Mouse (Mus musculus) liver, embryonic 15.5 days (tissue): ENCODE results near the gene Tspan15. TPM values are rescaled to one million over a fixed set of nuclear protein-coding genes. Genes with fewer than 3 reads are reported as not detected.
A peak's percentile ranks its signal among the peaks of the same experiment; 100 is the strongest.

Experiments
- ATAC-seq: fragments of 200-750 bp; cut with Nextera tagmentation; 2 replicates; pipeline ENCODE4 v1.8.0; 2017; ENCODE audit warnings: moderate number of reproducible peaks, mild to moderate bottlenecking, moderate library complexity; ENCODE audit not compliant: insufficient read depth
- H3K27ac ChIP-seq: fragments of 300-500 bp; sonication (generic); replicated peaks from 2 replicates; pipeline ENCODE4 v1.5.1; 2015; ENCODE audit warnings: mild to moderate bottlenecking, inconsistent platforms
- H3K27me3 ChIP-seq: fragments of 300-500 bp; sonication (generic); 2 replicates; pipeline ENCODE4 v1.6.1; 2015; ENCODE audit warnings: mild to moderate bottlenecking, inconsistent platforms
- H3K36me3 ChIP-seq: fragments of 300-500 bp; sonication (generic); replicated peaks from 2 replicates; pipeline ENCODE4 v1.6.1; 2015; ENCODE audit warnings: moderate library complexity, mild to moderate bottlenecking, inconsistent platforms
- H3K4me1 ChIP-seq: fragments of 300-500 bp; sonication (generic); replicated peaks from 2 replicates; pipeline ENCODE4 v1.6.1; 2015; ENCODE audit warnings: inconsistent platforms
- H3K4me2 ChIP-seq: fragments of 300-500 bp; sonication (generic); 2 replicates; pipeline ENCODE4 v1.6.1; 2015; ENCODE audit warnings: moderate library complexity, mild to moderate bottlenecking, inconsistent platforms
- H3K4me3 ChIP-seq: fragments of 300-500 bp; sonication (generic); replicated peaks from 2 replicates; pipeline ENCODE4 v1.5.1; 2015; ENCODE audit warnings: mild to moderate bottlenecking, inconsistent platforms
- H3K9ac ChIP-seq: fragments of 300-500 bp; sonication (generic); 2 replicates; pipeline ENCODE4 v1.6.1; 2015; ENCODE audit warnings: moderate library complexity, mild to moderate bottlenecking, inconsistent platforms
- H3K9me3 ChIP-seq: fragments of 300-500 bp; sonication (generic); replicated peaks from 2 replicates; pipeline ENCODE4 v1.6.1; 2016; ENCODE audit warnings: inconsistent platforms
- whole genome bisulfite sequencing: fragments of 180-500 bp; shearing (Covaris S2); methylation state at CpG from one replicate; pipeline ENCODE4 v1.1.7; 2015; ENCODE audit warnings: mixed read lengths; ENCODE audit not compliant: insufficient replicate concordance; 5-methylcytosine and 5-hydroxymethylcytosine counted together
- polyA plus RNA-seq: library from polyadenylated mRNA; unstranded; fragments of >200 nt; fragmentation: Nextera tagmentation; extraction: Ambion mirVana; gene quantifications from 2 replicates; pipeline ENCODE4 v1.2.1, GENCODE M21; 2015

Gene Tspan15
- polyA plus RNA-seq, 1 experiment from 2014 or later: 12.7 TPM

DNA sequence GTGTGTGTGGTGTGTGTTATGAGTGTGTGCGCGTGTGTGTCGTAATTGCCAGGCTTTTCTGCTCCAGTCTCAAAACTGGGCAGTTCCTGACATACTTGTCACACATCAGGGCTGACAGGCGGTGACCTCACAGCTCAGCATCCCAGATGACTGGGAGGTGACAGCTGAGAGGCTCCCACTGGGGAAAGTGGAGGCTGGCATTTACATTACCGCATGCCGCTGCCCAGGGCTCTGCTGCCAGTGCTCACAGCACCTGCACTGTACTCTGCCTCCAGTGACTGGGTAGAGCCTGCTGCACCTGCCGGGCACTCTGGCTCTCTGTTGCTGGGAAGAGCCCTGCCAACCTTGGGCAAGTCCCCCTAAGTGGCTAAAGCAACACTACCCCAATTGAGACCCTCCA is 40.2 kb downstream of the Tspan15 start:
- Histone ChIP-seq H3K9ac (no peak overlapping the region; the same call in 1 of the 2 replicates), H3K27ac (no peak overlapping the region), H3K36me3 (no peaks in the 10 kb centered on the region), H3K4me3 (no peak overlapping the region), H3K4me1 (peaks cover 33% of the 10 kb centered on the region), H3K27me3 (peaks cover 6% of the 10 kb centered on the region; the same call in 1 of the 2 replicates), H3K9me3 (no peaks in the 10 kb centered on the region), H3K4me2 (no peak overlapping the region)
- ATAC-seq: no peak
- WGBS: 85% methylated on average over 7 of the region's 7 CpGs

DNA sequence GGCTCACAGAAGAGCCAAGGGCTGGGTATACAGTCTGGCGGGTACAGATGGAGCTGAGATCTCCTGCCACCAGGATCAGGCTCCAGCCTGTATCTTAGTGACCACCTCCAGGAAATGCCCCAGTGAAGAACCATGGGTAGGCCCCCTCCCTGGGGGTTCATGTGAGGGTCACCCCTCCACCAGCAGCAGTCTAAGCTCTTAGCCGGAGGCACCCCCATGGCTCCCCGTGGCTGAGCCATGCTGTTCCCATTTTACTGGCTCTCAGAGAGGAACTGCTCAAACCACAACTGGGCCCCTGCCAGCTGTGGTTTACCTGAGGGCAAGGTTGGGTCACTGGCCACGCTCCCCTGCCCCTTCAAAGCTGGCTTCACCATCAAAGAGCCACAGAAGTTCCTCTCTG is 41.1 kb downstream of the Tspan15 start:
- Histone ChIP-seq H3K36me3 (no peaks in the 10 kb centered on the region), H3K9me3 (no peaks in the 10 kb centered on the region), H3K27ac (peak overlapping the region; percentile 38; the same call in 1 of the 2 replicates), H3K4me3 (no peak overlapping the region), H3K9ac (no peak overlapping the region), H3K27me3 (peaks cover 13% of the 10 kb centered on the region; the same call in 1 of the 2 replicates), H3K4me1 (peaks cover 33% of the 10 kb centered on the region), H3K4me2 (no peak overlapping the region)
- 44% methylated on average over 4 of the region's 4 CpGs for whole genome bisulfite sequencing
- ATAC-seq: 0 out of 2 replicates have a peak, but pooled peaks have one; percentile 21

DNA sequence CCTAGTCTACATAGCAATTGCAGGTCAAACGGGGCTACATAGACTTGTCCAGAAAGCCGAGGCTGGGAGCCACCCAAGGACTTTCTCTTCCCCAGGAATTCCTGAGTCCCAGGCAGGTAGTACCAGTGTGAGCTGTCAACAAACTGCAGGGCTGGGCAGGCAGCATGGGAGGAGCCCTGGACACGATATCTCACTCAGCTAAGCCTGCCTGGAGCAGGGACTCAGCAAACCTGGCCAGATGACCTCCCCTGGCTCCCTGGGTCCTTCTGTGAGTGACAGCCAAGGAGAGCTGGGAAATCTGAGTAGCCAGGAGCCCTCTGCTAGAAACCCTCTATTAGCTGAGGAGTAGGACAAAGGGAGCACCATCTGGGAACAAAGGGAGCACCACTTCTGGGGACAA is 41.7 kb downstream of the Tspan15 start:
- no peak; the same call in 1 of the 2 replicates for ATAC-seq
- no peaks in the 10 kb centered on the region for H3K9me3 ChIP-seq
- H3K4me2 ChIP-seq: no peak overlapping the region
- H3K27ac ChIP-seq: no peak overlapping the region
- peaks cover 33% of the 10 kb centered on the region for H3K4me1 ChIP-seq
- 40% methylated on average over 3 of the region's 3 CpGs for WGBS
- H3K4me3 ChIP-seq: no peak overlapping the region
- H3K36me3 ChIP-seq: no peaks in the 10 kb centered on the region
- no peak overlapping the region for H3K9ac ChIP-seq
- H3K27me3 ChIP-seq: peaks cover 19% of the 10 kb centered on the region

DNA sequence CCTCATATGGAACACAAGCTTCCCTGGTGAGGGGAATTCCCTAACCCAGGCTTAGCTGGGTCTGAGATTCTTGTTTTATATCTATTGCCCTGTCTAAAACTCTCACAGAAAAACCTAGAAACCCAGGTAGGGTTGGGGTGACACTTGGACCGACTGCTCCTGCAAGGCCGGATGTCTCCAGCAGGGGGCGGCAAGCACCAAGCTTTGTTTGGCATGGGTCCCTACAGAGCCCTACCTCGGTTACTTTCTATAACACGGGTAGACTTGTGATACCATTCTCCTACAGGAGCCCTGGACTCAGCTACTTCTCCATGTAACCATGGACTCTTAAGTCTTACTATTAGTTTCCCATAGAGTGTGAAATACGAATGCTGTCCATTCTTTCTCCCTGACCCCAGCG is 44.2 kb downstream of the Tspan15 start:
- Histone ChIP-seq H3K9me3 (no peaks in the 10 kb centered on the region), H3K27me3 (peaks cover 26% of the 10 kb centered on the region), H3K27ac (no peak overlapping the region), H3K4me1 (peaks cover 26% of the 10 kb centered on the region), H3K36me3 (no peaks in the 10 kb centered on the region), H3K9ac (no peak overlapping the region), H3K4me2 (no peak overlapping the region), H3K4me3 (no peak overlapping the region)
- 19% methylated on average over 7 of the region's 7 CpGs for WGBS
- no peak for ATAC-seq

DNA sequence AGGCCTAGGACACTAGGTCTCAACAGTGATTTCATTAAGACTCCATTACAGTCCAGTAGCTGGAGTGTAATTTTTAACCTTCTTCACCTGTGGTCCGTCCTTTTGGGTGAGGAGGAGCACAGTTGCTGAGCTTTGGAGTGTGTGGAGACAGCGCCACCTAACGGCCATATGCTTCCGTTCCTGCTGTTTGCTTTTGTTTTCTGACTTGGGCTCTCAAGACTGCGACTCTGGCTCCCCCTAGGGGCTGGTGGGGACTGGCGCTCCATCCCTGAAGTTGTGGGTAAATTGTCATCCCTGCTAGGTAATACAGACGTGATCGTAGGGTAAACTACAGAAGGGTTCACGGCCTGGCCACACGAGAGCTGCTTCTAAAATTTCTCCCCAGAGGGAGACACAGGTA is 48.0 kb downstream of the Tspan15 start:
- Histone ChIP-seq H3K27me3 (peaks cover 26% of the 10 kb centered on the region), H3K36me3 (no peaks in the 10 kb centered on the region), H3K4me3 (no peak overlapping the region), H3K9ac (no peak overlapping the region), H3K4me2 (no peak overlapping the region), H3K4me1 (peaks cover under 1% of the 10 kb centered on the region; the same call in 1 of the 2 replicates), H3K9me3 (no peaks in the 10 kb centered on the region), H3K27ac (no peak overlapping the region)
- WGBS: 4% methylated on average over 10 of the region's 10 CpGs
- ATAC-seq: no peak

DNA sequence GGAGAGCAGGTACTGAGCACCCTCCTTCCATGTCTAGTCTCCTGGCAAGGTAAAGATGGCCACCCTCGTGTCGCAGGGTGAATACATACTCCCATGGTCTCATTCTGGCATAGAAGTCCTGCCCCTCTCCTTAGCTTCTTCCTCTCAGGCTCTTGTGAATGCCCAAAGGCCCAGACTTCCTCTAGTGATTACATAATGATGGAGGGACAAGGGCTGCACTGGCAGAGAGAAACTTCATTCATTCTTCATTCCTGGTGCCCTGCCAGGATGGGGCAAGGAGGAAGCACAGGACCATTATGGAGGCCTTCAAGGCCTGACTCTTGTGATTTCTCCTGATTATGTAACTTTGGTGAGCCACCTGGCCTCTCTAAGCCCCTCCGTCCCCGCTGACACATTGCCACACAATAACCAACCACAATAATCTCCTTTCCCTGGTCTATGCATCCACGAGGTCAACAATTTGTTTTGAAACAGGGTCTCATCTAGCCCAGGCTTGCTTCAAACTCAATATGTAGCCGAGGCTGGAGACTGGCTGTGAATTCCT is 48.5 kb downstream of the Tspan15 start:
- Histone ChIP-seq H3K4me2 (no peak overlapping the region), H3K4me1 (no peaks in the 10 kb centered on the region), H3K9ac (no peak overlapping the region), H3K27ac (no peak overlapping the region), H3K36me3 (no peaks in the 10 kb centered on the region), H3K4me3 (no peak overlapping the region), H3K9me3 (no peaks in the 10 kb centered on the region), H3K27me3 (peaks cover 26% of the 10 kb centered on the region)
- 58% methylated on average over 6 of the region's 6 CpGs for WGBS
- ATAC-seq: no peak

DNA sequence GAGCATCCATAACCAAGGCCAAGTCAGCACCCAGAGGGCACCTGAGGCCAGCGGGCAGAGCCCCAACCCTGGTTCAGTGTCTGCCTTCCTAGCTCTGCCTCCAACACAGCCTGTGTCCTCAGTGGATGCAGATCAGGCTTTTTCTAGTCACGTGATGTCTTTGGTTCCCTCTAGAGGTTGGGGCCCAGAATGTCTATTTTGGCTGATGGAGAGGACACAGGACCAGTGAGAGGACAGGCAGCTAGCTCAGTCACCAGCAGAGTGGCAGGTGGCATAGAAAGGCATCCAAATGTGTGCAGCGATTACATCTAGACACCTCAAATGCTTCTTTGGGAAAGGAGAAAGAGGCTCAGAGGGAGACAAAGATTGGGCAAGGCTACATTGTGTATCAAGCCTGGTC is 49.4 kb downstream of the Tspan15 start:
- no peak for ATAC-seq
- H3K36me3 ChIP-seq: no peaks in the 10 kb centered on the region
- no peak overlapping the region for H3K4me2 ChIP-seq
- peaks cover 26% of the 10 kb centered on the region for H3K27me3 ChIP-seq
- 37% methylated on average over 3 of the region's 3 CpGs for WGBS
- H3K9ac ChIP-seq: no peak overlapping the region
- H3K4me3 ChIP-seq: no peak overlapping the region
- no peaks in the 10 kb centered on the region for H3K4me1 ChIP-seq
- no peaks in the 10 kb centered on the region for H3K9me3 ChIP-seq
- no peak overlapping the region for H3K27ac ChIP-seq

DNA sequence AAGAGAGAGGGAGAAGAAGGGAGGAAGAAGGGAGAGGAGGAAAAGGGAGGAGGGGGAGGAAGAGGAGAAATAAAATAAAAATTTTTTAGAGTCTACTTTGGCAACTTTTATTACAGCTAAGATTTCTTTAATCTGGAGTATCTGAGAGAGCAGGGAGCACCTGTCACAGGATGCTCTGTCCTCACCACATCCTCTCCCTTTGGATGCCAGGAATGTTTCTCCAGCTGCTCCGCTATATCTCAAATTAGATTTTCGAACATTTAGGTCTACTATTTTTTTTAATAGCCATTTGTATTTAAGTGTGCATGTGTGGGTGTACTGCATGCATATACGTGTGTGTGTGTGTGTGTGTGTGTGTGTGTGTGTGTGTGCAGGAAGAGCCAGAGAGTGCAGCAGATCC is 51.1 kb downstream of the Tspan15 start:
- Histone ChIP-seq H3K36me3 (no peaks in the 10 kb centered on the region), H3K27me3 (peaks cover 13% of the 10 kb centered on the region), H3K4me1 (no peaks in the 10 kb centered on the region), H3K9ac (no peak overlapping the region), H3K9me3 (no peaks in the 10 kb centered on the region), H3K4me2 (no peak overlapping the region), H3K4me3 (no peak overlapping the region), H3K27ac (no peak overlapping the region)
- no peak for ATAC-seq
- 53% methylated on average over 3 of the region's 3 CpGs for WGBS

DNA sequence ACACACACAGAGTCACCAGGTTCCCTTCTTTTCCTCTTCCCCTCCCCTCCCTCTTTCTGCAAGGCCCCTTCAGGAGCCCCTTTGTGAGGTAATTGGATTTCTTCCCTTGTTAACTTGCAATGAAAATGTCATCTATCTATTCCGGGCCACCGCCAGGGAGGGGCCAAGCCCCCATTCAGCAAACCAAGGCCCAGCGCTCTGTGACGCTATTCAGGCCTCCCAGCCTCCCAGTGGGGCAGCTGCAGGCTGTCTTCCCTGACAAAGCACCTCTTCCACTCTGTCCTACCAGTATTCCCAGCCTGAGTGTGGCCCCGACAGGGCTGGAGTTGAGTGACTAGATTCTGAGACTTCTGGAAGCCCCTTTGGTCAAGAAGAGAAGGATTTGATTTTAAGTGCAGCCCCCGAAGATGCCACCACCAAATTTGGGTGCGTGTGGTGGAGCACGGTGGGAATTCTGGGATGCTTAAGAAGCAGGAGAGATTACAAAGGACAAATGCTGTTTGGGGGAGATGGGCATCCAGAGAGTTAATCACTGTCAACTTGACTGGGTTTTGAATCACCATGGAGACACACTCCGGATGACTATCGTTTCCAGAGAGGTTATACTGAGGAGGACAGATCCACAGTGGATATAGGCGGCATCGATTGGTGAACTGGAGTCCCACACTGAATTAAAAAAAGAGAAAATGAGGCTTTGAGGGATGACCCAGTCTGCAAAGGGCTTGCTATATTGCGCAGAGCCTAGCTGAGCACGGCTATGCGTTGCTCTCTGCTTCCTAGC is 56.3 kb downstream of the Tspan15 start:
- WGBS: 62% methylated on average over 15 of the region's 15 CpGs
- no peak overlapping the region for H3K27ac ChIP-seq

DNA sequence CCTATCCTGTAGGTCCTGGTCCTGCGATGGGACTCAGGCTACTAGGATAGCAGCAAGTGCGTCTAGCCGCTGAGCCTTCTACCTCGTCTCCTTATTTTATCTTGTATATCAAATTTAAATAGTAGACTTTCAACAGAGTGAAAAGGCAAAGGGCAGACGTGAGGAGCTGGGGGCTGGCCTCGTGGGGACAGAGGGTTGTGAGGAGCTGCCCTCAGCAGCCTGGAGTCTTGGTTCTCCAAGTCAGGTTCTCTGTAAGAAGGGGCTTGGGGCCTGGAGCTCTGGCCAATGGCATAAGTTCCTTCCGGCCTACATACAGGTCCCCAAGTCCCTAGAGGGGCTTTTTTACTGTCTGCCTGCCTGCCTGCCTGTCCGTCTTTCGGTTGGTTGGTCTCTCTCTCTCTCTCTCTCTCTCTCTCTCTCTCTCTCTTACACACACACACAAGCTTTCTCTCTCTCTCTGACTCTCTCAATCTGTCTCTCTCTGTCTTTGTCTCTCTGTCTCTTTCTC is 57.1 kb downstream of the Tspan15 start:
- Histone ChIP-seq H3K4me2 (no peak overlapping the region), H3K27me3 (no peaks in the 10 kb centered on the region; the same call in 1 of the 2 replicates), H3K36me3 (no peaks in the 10 kb centered on the region), H3K27ac (no peak overlapping the region), H3K4me3 (no peak overlapping the region), H3K9ac (no peak overlapping the region), H3K4me1 (no peaks in the 10 kb centered on the region), H3K9me3 (no peaks in the 10 kb centered on the region)
- 48% methylated on average over 9 of the region's 9 CpGs for WGBS
- ATAC-seq: no peak

More for the DNA sequence above, 56.3 kb downstream of the Tspan15 start:
- Histone ChIP-seq H3K9ac (no peak overlapping the region), H3K4me1 (no peaks in the 10 kb centered on the region), H3K36me3 (no peaks in the 10 kb centered on the region), H3K4me3 (no peak overlapping the region), H3K4me2 (no peak overlapping the region), H3K27me3 (no peaks in the 10 kb centered on the region; the same call in 1 of the 2 replicates), H3K9me3 (no peaks in the 10 kb centered on the region)
- no peak for ATAC-seq

DNA sequence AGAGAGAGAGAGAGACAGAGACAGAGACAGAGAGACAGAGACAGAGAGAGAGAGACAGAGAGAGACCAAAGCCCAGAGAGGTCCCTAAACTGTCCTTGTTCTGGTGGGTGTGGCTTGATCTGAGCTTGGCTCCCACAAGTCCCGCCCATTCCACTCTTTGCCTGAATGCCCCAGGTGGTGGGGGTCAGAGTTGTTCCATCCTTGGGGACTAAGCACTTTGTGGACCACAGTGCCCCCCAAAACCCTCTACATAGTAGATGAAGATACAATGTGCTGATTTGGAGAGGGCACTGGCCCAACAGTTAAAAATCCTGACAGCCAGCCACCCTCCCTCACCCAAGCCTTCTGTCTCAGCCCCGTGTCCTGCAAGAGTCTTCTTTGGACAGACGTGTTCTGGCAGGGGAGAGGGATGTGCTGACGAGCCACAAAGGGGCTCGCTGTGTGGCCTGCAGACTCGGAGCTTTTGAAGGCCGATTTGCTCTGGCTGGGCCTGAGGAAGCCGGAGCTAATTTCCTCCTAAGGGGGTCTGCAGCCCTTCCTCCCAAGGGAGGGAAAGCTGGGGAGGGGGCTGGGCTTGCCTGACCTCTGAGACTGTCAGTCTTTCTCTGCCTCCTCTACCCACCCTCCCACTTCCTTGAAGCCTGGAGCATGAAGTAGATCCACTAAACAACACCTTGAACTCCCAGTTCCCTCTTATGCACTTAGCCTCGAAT is 58.1 kb downstream of the Tspan15 start:
- Histone ChIP-seq H3K9ac (no peak overlapping the region), H3K36me3 (no peaks in the 10 kb centered on the region), H3K4me3 (no peak overlapping the region), H3K4me1 (no peaks in the 10 kb centered on the region), H3K9me3 (no peaks in the 10 kb centered on the region), H3K27me3 (no peaks in the 10 kb centered on the region; the same call in 1 of the 2 replicates), H3K4me2 (no peak overlapping the region), H3K27ac (no peak overlapping the region)
- no peak for ATAC-seq
- WGBS: 20% methylated on average over 9 of the region's 9 CpGs
